Comparison of ENCODE assay signal across 8 mouse cellular contexts in genomic region chr15:102279092-102279782, GRCm38 (mm10). TPM values are rescaled to one million over a fixed set of nuclear protein-coding genes. Genes with fewer than 3 reads are reported as not detected.
DNase-seq lines count a peak whose midpoint lies in the region; ATAC-seq lines count a peak whose summit lies in the region.

Gene Mfsd5 (plus strand): TSS chr15:102279454.

- peak within 1 kb of the TSS; percentile 96 for H3K4me3 ChIP-seq in intestine, embryonic 15.5 days (replicated peaks)

- peaks cover 18% of the 10 kb centered on the region; the same call in 1 of the 2 replicates for H3K36me3 ChIP-seq in intestine, embryonic 15.5 days

- DNase-seq in adrenal gland, adult 8-10 months, result peak; percentile 64
- DNase-seq in embryo, embryonic 11.5 days (ENCODE audit: low read depth, low spot score), result peak; percentile 90
- peak; percentile 85 to 86 for DNase-seq in gastrocnemius, postnatal 36 days
- peak; percentile 87 to 88 for DNase-seq in left cerebral cortex, postnatal 25 days (ENCODE audit: low spot score in 2 of 2)
- DNase-seq in mesoderm, embryonic 11.5 days (ENCODE audit: low read depth, low spot score), result peak; percentile 94
- DNase-seq in right cerebral cortex, postnatal 25 days, result peak; percentile 85
- peak; percentile 81 to 85 for DNase-seq in urinary bladder, postnatal 36 days (ENCODE audit: low spot score in 2 of 2)

- peak within 1 kb of the TSS; percentile 89 for H3K9ac ChIP-seq in intestine, embryonic 15.5 days

- H3K27me3 ChIP-seq in intestine, embryonic 15.5 days (replicated peaks), result no peaks in the 10 kb centered on the region

- H3K27ac ChIP-seq in intestine, embryonic 15.5 days, result peak within 1 kb of the TSS; percentile 94

- peak; percentile 98 for ATAC-seq in intestine, embryonic 15.5 days

- WGBS in intestine, embryonic 15.5 days, result under 1% methylated on average over 62 of the region's 65 CpGs

- H3K4me1 ChIP-seq in intestine, embryonic 15.5 days (replicated peaks), result peaks cover 10% of the 10 kb centered on the region

- H3K9me3 ChIP-seq in intestine, embryonic 15.5 days, result no peaks in the 10 kb centered on the region

- intact Hi-C loops in gastrocnemius, postnatal 36 days (cut with DNase I), result loop anchor here (2.0 kb wide), 1 partner anchor 30 kb away; no protein-coding TSS in a partner anchor
- intact Hi-C loops in left cerebral cortex, postnatal 25 days (cut with DNase I), result loop anchor here (2.0 kb wide), 1 partner anchor 40 kb away; no protein-coding TSS in a partner anchor

- H3K4me2 ChIP-seq in intestine, embryonic 15.5 days (replicated peaks), result peak within 1 kb of the TSS; percentile 81

RNA-seq across cellular contexts. Expression of gene Mfsd5, which starts in this region (rescaled TPM):
- total RNA-seq in adrenal gland, adult 8-10 months (2022), result 10 to 100 TPM; 37.1 to 45.4 (median 39.5) TPM
- total RNA-seq in gastrocnemius, postnatal 36 days (2021), result 10 to 100 TPM; 12.8 to 13.4 TPM
- polyA plus RNA-seq in intestine, embryonic 15.5 days (2015; fragmentation: Nextera tagmentation; extraction: Ambion mirVana), result 66.2 and 67.9 TPM in 2 replicates
- 10 to 100 TPM; 42.1 to 43.9 TPM for total RNA-seq in left cerebral cortex, postnatal 25 days (2021)

Comparison
In these comparisons a context has a peak if more than half of its experiments do, and no peak if none do; other contexts are left out.
1. Peak in every context shown above with its lines: DNase-seq, ATAC-seq, H3K4me3 ChIP-seq and H3K27ac ChIP-seq.